Mouse (Mus musculus): ENCODE measurements around the gene Kdm1b. TPM values are rescaled to one million over a fixed set of nuclear protein-coding genes. Genes with fewer than 3 reads are reported as not detected.
A peak's percentile ranks its signal among the peaks of the same experiment; 100 is the strongest.

Kdm1b gene
- polyA plus RNA-seq, 1 experiment from 2014 or later: 15.2 TPM

GRCm38 (mm10) chr13:47037946-47038345 is 5.4 kb upstream of the Kdm1b start:
- Histone ChIP-seq H3K4me3 (no peak overlapping the region), H3K4me1 (replicated peaks) (peaks cover 13% of the 10 kb centered on the region; the same call in 1 of the 2 replicates), H3K27ac (no peak overlapping the region), H3K27me3 (ENCODE audit: insufficient read depth, poor library complexity, severe bottlenecking) (no peaks in the 10 kb centered on the region), H3K36me3 (peaks cover 14% of the 10 kb centered on the region; the same call in 1 of the 2 replicates), H3K9me3 (no peaks in the 10 kb centered on the region)
- DNase-seq (ENCODE audit: low spot score): no peak
- WGBS: 86% methylated on average over 6 of the region's 6 CpGs

GRCm38 (mm10) chr13:47040061-47040460 is 3.2 kb upstream of the Kdm1b start:
- Histone ChIP-seq H3K36me3 (peaks cover 8% of the 10 kb centered on the region; the same call in 1 of the 2 replicates), H3K27me3 (ENCODE audit: insufficient read depth, poor library complexity, severe bottlenecking) (0 out of 2 replicates have a peak, but pooled peaks cover 3% of the 10 kb centered on the region), H3K4me1 (replicated peaks) (peaks cover 28% of the 10 kb centered on the region), H3K27ac (no peak overlapping the region), H3K4me3 (no peak overlapping the region), H3K9me3 (no peaks in the 10 kb centered on the region)
- 96% methylated on average over 5 of the region's 5 CpGs for WGBS
- no peak for DNase-seq (ENCODE audit: low spot score)

- Histone ChIP-seq H3K36me3 (peaks cover 7% of the 10 kb centered on the region; the same call in 1 of the 2 replicates), H3K27ac (peak overlapping the region; percentile 90), H3K4me1 (replicated peaks) (peaks cover 28% of the 10 kb centered on the region), H3K4me3 (peak overlapping the region; percentile 94), H3K9me3 (no peaks in the 10 kb centered on the region), H3K27me3 (ENCODE audit: insufficient read depth, poor library complexity, severe bottlenecking) (0 out of 2 replicates have a peak, but pooled peaks cover 3% of the 10 kb centered on the region)
- DNase-seq (ENCODE audit: low spot score): no peak
- 58% methylated on average over 8 of the region's 8 CpGs for WGBS
Observed at GRCm38 (mm10) chr13:47042024-47042633, 1.2 kb upstream of the Kdm1b start.

GRCm38 (mm10) chr13:47043833-47044616 is 726 bp downstream of the Kdm1b start:
- DNase-seq (ENCODE audit: low spot score): peak; percentile 27
- Histone ChIP-seq H3K9me3 (no peaks in the 10 kb centered on the region), H3K4me3 (peak overlapping the region; percentile 94), H3K36me3 (peaks cover 10% of the 10 kb centered on the region), H3K27ac (peak overlapping the region; percentile 90), H3K4me1 (replicated peaks) (peaks cover 28% of the 10 kb centered on the region), H3K27me3 (ENCODE audit: insufficient read depth, poor library complexity, severe bottlenecking) (0 out of 2 replicates have a peak, but pooled peaks cover 3% of the 10 kb centered on the region)
- WGBS: 2% methylated on average over 45 of the region's 45 CpGs

- peak; percentile 24 for DNase-seq (ENCODE audit: low spot score)
- peaks cover 15% of the 10 kb centered on the region for H3K36me3 ChIP-seq
- H3K27ac ChIP-seq: peak within 1 kb of the TSS; percentile 90
- peaks cover 28% of the 10 kb centered on the region for H3K4me1 ChIP-seq (replicated peaks)
- WGBS: 24% methylated on average over 10 of the region's 10 CpGs
- peak within 1 kb of the TSS; percentile 94 for H3K4me3 ChIP-seq
- 0 out of 2 replicates have a peak, but pooled peaks cover 3% of the 10 kb centered on the region for H3K27me3 ChIP-seq (ENCODE audit: insufficient read depth, poor library complexity, severe bottlenecking)
- H3K9me3 ChIP-seq: no peaks in the 10 kb centered on the region
Observed at GRCm38 (mm10) chr13:47044617-47044947, 1.3 kb downstream of the Kdm1b start, which contains the start of gene Tpmt. Gene Tpmt, minus strand, starts transcription at chr13:47044737.

DNA sequence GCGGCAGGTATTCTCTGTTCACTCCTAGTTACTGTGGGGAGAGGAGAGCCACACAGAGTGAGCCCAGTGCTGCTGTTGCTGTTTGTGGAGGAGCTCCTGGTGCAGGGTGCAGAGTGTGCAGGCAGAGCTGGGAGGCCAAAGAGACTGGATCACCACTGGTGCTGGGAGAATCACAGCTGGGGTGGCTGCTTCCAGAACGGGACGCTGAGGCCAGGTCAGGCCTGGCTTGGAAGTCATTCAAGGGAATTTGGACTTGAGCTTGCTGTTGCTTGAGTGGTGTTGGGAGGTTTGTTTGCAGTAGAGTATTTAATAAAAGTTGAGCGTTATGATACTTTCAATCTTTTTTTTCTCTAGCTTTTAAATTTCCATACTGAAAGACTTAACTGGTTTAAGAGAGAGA is 4.7 kb downstream of the Kdm1b start:
- Histone ChIP-seq H3K27me3 (ENCODE audit: insufficient read depth, poor library complexity, severe bottlenecking) (0 out of 2 replicates have a peak, but pooled peaks cover 3% of the 10 kb centered on the region), H3K36me3 (peaks cover 49% of the 10 kb centered on the region), H3K4me1 (replicated peaks) (peaks cover 20% of the 10 kb centered on the region), H3K4me3 (no peak overlapping the region), H3K27ac (no peak overlapping the region), H3K9me3 (no peaks in the 10 kb centered on the region)
- 92% methylated on average over 4 of the region's 4 CpGs for WGBS
- no peak for DNase-seq (ENCODE audit: low spot score)

DNA sequence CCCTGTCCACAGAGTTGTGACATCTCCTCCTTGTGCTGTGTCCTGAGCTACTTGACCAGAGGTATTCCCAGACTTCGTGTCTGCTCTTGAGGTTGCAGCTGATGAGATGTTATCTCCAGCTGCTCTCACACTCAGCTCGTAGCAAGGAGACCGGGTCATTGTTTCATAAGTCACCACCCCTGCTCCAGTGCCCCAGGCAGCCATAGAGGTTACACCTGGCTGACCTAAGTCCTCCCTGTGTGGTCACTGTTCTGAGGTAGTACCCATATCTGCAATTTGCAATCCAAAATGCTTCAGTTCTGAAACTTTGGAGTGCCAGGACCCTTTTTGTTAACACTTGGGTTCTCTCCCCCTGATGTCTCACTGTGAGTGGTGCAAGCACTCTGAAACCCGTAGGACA is 6.7 kb downstream of the Kdm1b start:
- DNase-seq (ENCODE audit: low spot score): no peak
- H3K4me1 ChIP-seq (replicated peaks): peaks cover 11% of the 10 kb centered on the region
- 0 out of 2 replicates have a peak, but pooled peaks cover under 1% of the 10 kb centered on the region for H3K27me3 ChIP-seq (ENCODE audit: insufficient read depth, poor library complexity, severe bottlenecking)
- 86% methylated on average over 4 of the region's 4 CpGs for WGBS
- H3K27ac ChIP-seq: no peak overlapping the region
- H3K4me3 ChIP-seq: no peak overlapping the region
- H3K9me3 ChIP-seq: no peaks in the 10 kb centered on the region
- H3K36me3 ChIP-seq: peaks cover 60% of the 10 kb centered on the region

GRCm38 (mm10) chr13:47053971-47054370 is 10.7 kb downstream of the Kdm1b start:
- peak; percentile 8 for DNase-seq (ENCODE audit: low spot score)
- H3K27ac ChIP-seq: peak overlapping the region; percentile 37; the same call in 1 of the 2 replicates
- no peak overlapping the region for H3K4me3 ChIP-seq
- WGBS: 50% methylated on average over 10 of the region's 10 CpGs
- no peaks in the 10 kb centered on the region for H3K9me3 ChIP-seq
- no peaks in the 10 kb centered on the region for H3K27me3 ChIP-seq (ENCODE audit: insufficient read depth, poor library complexity, severe bottlenecking)
- peaks cover 74% of the 10 kb centered on the region for H3K36me3 ChIP-seq
- H3K4me1 ChIP-seq (replicated peaks): peaks cover 11% of the 10 kb centered on the region

DNA sequence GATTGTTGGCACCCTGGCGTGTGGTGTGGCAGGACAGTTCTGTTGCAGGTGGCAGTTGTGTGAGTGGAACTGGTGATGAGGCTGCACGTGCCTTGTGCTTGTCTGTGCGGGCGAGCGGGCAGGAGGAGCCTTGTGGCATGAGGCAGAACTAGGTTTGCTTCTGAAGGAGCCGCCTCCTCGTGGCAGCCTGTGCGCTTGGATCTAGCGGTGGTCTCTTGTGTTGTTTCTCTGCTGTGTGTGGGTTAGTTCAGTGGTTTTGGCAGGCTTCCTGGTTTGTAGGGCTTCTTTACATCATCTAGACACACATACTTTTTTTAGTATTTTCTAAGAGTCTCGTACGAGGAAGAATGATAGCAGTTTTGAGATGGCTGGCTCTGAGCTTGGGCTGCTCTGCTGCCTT is 12.8 kb downstream of the Kdm1b start:
- DNase-seq (ENCODE audit: low spot score): no peak
- Histone ChIP-seq H3K4me1 (replicated peaks) (peaks cover 11% of the 10 kb centered on the region), H3K9me3 (no peaks in the 10 kb centered on the region), H3K36me3 (peaks cover 71% of the 10 kb centered on the region), H3K27ac (peak overlapping the region; percentile 40; the same call in 1 of the 2 replicates), H3K4me3 (no peak overlapping the region), H3K27me3 (ENCODE audit: insufficient read depth, poor library complexity, severe bottlenecking) (no peaks in the 10 kb centered on the region)
- 93% methylated on average over 11 of the region's 11 CpGs for WGBS

DNA sequence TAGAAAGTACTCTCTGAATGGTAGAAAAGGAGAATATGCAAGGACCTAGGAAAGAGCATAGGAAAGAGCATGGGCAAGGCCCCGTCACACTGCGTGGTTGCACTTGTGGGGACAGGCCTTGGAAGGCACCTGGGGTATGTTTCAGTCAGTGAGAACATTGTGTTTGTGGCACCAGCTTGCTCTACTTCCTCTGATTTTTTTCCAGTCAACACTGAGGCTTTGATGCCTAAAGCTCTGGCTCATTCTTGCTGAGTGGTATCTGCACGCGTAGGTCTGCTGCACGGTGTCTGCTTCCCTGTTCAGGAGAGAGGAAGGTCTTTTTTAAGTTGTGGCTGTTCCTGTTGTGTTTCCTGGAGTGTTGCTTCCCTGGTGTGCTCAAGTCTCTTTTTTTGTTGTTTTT is 13.5 kb downstream of the Kdm1b start:
- Histone ChIP-seq H3K36me3 (peaks cover 71% of the 10 kb centered on the region), H3K4me3 (no peak overlapping the region), H3K9me3 (no peaks in the 10 kb centered on the region), H3K27ac (no peak overlapping the region), H3K4me1 (replicated peaks) (peaks cover 8% of the 10 kb centered on the region), H3K27me3 (ENCODE audit: insufficient read depth, poor library complexity, severe bottlenecking) (no peaks in the 10 kb centered on the region)
- 94% methylated on average over 5 of the region's 5 CpGs for WGBS
- DNase-seq (ENCODE audit: low spot score): no peak

GRCm38 (mm10) chr13:47062756-47063155 is 19.5 kb downstream of the Kdm1b start:
- no peak overlapping the region for H3K27ac ChIP-seq
- no peaks in the 10 kb centered on the region for H3K27me3 ChIP-seq (ENCODE audit: insufficient read depth, poor library complexity, severe bottlenecking)
- peaks cover 81% of the 10 kb centered on the region for H3K36me3 ChIP-seq
- H3K4me3 ChIP-seq: no peak overlapping the region
- H3K4me1 ChIP-seq (replicated peaks): no peaks in the 10 kb centered on the region
- 96% methylated on average over 17 of the region's 17 CpGs for WGBS
- no peak for DNase-seq (ENCODE audit: low spot score)
- H3K9me3 ChIP-seq: no peaks in the 10 kb centered on the region

DNA sequence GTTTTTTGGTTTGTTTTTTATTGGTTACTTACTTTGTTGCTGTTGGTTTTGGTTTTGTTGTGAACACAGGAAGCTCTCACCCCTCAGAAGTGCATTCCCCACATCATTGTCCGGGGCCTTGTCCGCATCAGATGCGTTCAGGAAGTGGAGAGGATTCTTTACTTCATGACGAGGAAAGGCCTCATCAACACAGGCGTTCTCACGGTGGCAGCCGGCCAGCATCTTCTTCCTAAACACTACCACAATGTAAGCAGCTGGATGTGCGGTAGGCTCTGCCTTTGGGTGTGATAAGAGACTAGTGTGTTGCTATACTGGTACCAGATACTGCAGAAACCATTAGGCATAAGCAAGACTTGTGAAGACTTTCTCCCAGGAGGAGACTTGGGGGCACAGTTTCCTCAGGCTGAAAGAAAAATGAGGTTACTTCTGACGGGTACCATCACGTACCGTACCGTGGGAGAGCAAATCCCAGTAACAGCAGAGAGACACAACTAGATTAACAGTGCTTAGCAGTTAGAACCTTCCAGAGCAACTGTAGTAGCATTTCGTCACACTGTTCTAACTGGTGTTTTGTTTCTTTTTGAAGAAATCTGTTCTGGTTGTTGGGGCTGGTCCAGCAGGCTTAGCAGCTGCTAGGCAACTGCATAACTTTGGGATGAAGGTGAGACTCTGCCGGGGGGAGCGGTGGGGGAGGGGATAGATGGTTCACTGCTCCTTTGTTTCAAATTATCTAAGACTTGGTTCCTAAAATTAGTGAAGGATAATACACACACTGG is 20.9 kb downstream of the Kdm1b start:
- no peak overlapping the region for H3K27ac ChIP-seq
- H3K27me3 ChIP-seq (ENCODE audit: insufficient read depth, poor library complexity, severe bottlenecking): no peaks in the 10 kb centered on the region
- H3K4me3 ChIP-seq: no peak overlapping the region
- H3K4me1 ChIP-seq (replicated peaks): no peaks in the 10 kb centered on the region
- H3K36me3 ChIP-seq: peaks cover 83% of the 10 kb centered on the region
- WGBS: 88% methylated on average over 15 of the region's 15 CpGs
- no peaks in the 10 kb centered on the region for H3K9me3 ChIP-seq
- no peak for DNase-seq (ENCODE audit: low spot score)

Measured in hindbrain, embryonic 10.5 days (tissue).